Mouse (Mus musculus): ENCODE data around the gene Vgll4. TPM values are rescaled to one million over a fixed set of nuclear protein-coding genes. Genes with fewer than 3 reads are reported as not detected.
A peak's percentile ranks its signal among the peaks of the same experiment; 100 is the strongest.

Gene Vgll4
- total RNA-seq, 1 experiment, result 25.5 TPM

GRCm38 (mm10) chr6:114876546-114876945 lies 93.2 kb downstream of the Vgll4 start:
- H3K27ac ChIP-seq (ENCODE audit: insufficient read depth, low read depth, low read length, poor library complexity, severe bottlenecking), result no peak overlapping the region
- no peak overlapping the region for H3K9ac ChIP-seq (ENCODE audit: insufficient read depth, low read depth, low read length, poor library complexity, severe bottlenecking)
- H3K4me3 ChIP-seq (ENCODE audit: insufficient read depth in 1 of 2, low read depth in 1 of 2, low read length in 2 of 2, poor library complexity in 1 of 2, severe bottlenecking in 1 of 2), result no peak overlapping the region
- DNase-seq (ENCODE audit: low read depth, low spot score), result no peak
- no peak for TF ChIP-seq ZC3H11A (IDR thresholded peaks at IDR 0.05; ENCODE audit: borderline replicate concordance, low read depth, low read length)
- TF ChIP-seq MAFK (IDR thresholded peaks at IDR 0.05; ENCODE audit: insufficient read depth, low read depth, low read length), result no peak
- TF ChIP-seq ZNF384 (IDR thresholded peaks at IDR 0.05; ENCODE audit: low read depth, low read length), result no peak
- no peak for TF ChIP-seq CHD2 (IDR thresholded peaks at IDR 0.05; ENCODE audit: low read depth, low read length)
- peaks cover 0 to 11% of the 10 kb centered on the region in 2 experiments; a peak in 1 of 4 replicates for H3K4me1 ChIP-seq (ENCODE audit: control insufficient read depth in 2 of 2, insufficient read depth in 2 of 2, low read length in 2 of 2, poor library complexity in 1 of 2)
- no peaks in the 10 kb centered on the region for H3K9me3 ChIP-seq (ENCODE audit: control insufficient read depth, insufficient read depth, low read depth, low read length)
- no peaks in the 10 kb centered on the region for H3K36me3 ChIP-seq (ENCODE audit: control insufficient read depth, insufficient read depth, low read length, poor library complexity, severe bottlenecking)
- in situ Hi-C loops (cut with MboI; ENCODE audit: low sequenced_read_pairs in 2 of 2, unreplicated experiment in 2 of 2), result no loop called here

- Histone ChIP-seq H3K4me1 (ENCODE audit: control insufficient read depth in 2 of 2, insufficient read depth in 2 of 2, low read length in 2 of 2, poor library complexity in 1 of 2) (peaks cover 0 to 11% of the 10 kb centered on the region in 2 experiments; a peak in 1 of 4 replicates), H3K36me3 (ENCODE audit: control insufficient read depth, insufficient read depth, low read length, poor library complexity, severe bottlenecking) (no peaks in the 10 kb centered on the region), H3K4me3 (ENCODE audit: insufficient read depth in 1 of 2, low read depth in 1 of 2, low read length in 2 of 2, poor library complexity in 1 of 2, severe bottlenecking in 1 of 2) (no peak overlapping the region), H3K9me3 (ENCODE audit: control insufficient read depth, insufficient read depth, low read depth, low read length) (no peaks in the 10 kb centered on the region), H3K9ac (ENCODE audit: insufficient read depth, low read depth, low read length, poor library complexity, severe bottlenecking) (no peak overlapping the region), H3K27ac (ENCODE audit: insufficient read depth, low read depth, low read length, poor library complexity, severe bottlenecking) (no peak overlapping the region)
- in situ Hi-C loops (cut with MboI; ENCODE audit: low sequenced_read_pairs in 2 of 2, unreplicated experiment in 2 of 2), result no loop called here
- no peak for DNase-seq (ENCODE audit: low read depth, low spot score)
- TF ChIP-seq ZC3H11A (IDR thresholded peaks at IDR 0.05; ENCODE audit: borderline replicate concordance, low read depth, low read length) (no peak), ZNF384 (IDR thresholded peaks at IDR 0.05; ENCODE audit: low read depth, low read length) (no peak)
Measured at GRCm38 (mm10) chr6:114876033-114876432, 93.8 kb downstream of the Vgll4 start.

- no peak for TF ChIP-seq HCFC1 (IDR thresholded peaks at IDR 0.05; ENCODE audit: borderline replicate concordance, insufficient read depth, low read length)
- TF ChIP-seq ZNF384 (IDR thresholded peaks at IDR 0.05; ENCODE audit: low read depth, low read length), result no peak
- peaks cover 0 to 11% of the 10 kb centered on the region in 2 experiments; a peak in 1 of 4 replicates for H3K4me1 ChIP-seq (ENCODE audit: control insufficient read depth in 2 of 2, insufficient read depth in 2 of 2, low read length in 2 of 2, poor library complexity in 1 of 2)
- H3K4me3 ChIP-seq (ENCODE audit: insufficient read depth in 1 of 2, low read depth in 1 of 2, low read length in 2 of 2, poor library complexity in 1 of 2, severe bottlenecking in 1 of 2), result peak overlapping the region; percentile 44 to 59
- H3K9ac ChIP-seq (ENCODE audit: insufficient read depth, low read depth, low read length, poor library complexity, severe bottlenecking), result peak overlapping the region; percentile 61; the same call in 1 of the 2 replicates
- H3K27ac ChIP-seq (ENCODE audit: insufficient read depth, low read depth, low read length, poor library complexity, severe bottlenecking), result no peak overlapping the region
- in situ Hi-C loops (cut with MboI; ENCODE audit: low sequenced_read_pairs in 2 of 2, unreplicated experiment in 2 of 2), result no loop called here
- H3K36me3 ChIP-seq (ENCODE audit: control insufficient read depth, insufficient read depth, low read length, poor library complexity, severe bottlenecking), result no peaks in the 10 kb centered on the region
- DNase-seq (ENCODE audit: low read depth, low spot score), result peak; percentile 49
- no peaks in the 10 kb centered on the region for H3K9me3 ChIP-seq (ENCODE audit: control insufficient read depth, insufficient read depth, low read depth, low read length)
Measured at GRCm38 (mm10) chr6:114875018-114875558, 94.7 kb downstream of the Vgll4 start.

- H3K9me3 ChIP-seq (ENCODE audit: control insufficient read depth, insufficient read depth, low read depth, low read length), result no peaks in the 10 kb centered on the region
- H3K27ac ChIP-seq (ENCODE audit: insufficient read depth, low read depth, low read length, poor library complexity, severe bottlenecking), result no peak overlapping the region
- no peak for DNase-seq (ENCODE audit: low read depth, low spot score)
- TF ChIP-seq ZC3H11A (IDR thresholded peaks at IDR 0.05; ENCODE audit: borderline replicate concordance, low read depth, low read length), result no peak
- no peak for TF ChIP-seq ZNF384 (IDR thresholded peaks at IDR 0.05; ENCODE audit: low read depth, low read length)
- no peak for TF ChIP-seq CHD2 (IDR thresholded peaks at IDR 0.05; ENCODE audit: low read depth, low read length)
- TF ChIP-seq MAFK (IDR thresholded peaks at IDR 0.05; ENCODE audit: insufficient read depth, low read depth, low read length), result no peak
- no peak for TF ChIP-seq HCFC1 (IDR thresholded peaks at IDR 0.05; ENCODE audit: borderline replicate concordance, insufficient read depth, low read length)
- in situ Hi-C loops (cut with MboI; ENCODE audit: low sequenced_read_pairs in 2 of 2, unreplicated experiment in 2 of 2), result no loop called here
- H3K4me3 ChIP-seq (ENCODE audit: insufficient read depth in 1 of 2, low read depth in 1 of 2, low read length in 2 of 2, poor library complexity in 1 of 2, severe bottlenecking in 1 of 2), result peak overlapping the region; percentile 44 to 59
- H3K4me1 ChIP-seq (ENCODE audit: control insufficient read depth in 2 of 2, insufficient read depth in 2 of 2, low read length in 2 of 2, poor library complexity in 1 of 2), result peaks cover 0 to 11% of the 10 kb centered on the region in 2 experiments; a peak in 1 of 4 replicates
- no peaks in the 10 kb centered on the region for H3K36me3 ChIP-seq (ENCODE audit: control insufficient read depth, insufficient read depth, low read length, poor library complexity, severe bottlenecking)
- H3K9ac ChIP-seq (ENCODE audit: insufficient read depth, low read depth, low read length, poor library complexity, severe bottlenecking), result peak overlapping the region; percentile 61; the same call in 1 of the 2 replicates
Measured at GRCm38 (mm10) chr6:114874138-114874928, 95.5 kb downstream of the Vgll4 start.
